Mouse (Mus musculus) CD4-positive, CD25-positive, alpha-beta regulatory T cell, adult 9 weeks (primary cell): ENCODE results near the gene Tmem246. TPM values are rescaled to one million over a fixed set of nuclear protein-coding genes. Genes with fewer than 3 reads are reported as not detected.

Experiments used
- polyA plus RNA-seq: library from polyadenylated mRNA; unstranded; fragments of 100-300 nt; shearing (Covaris generic); gene quantifications from one replicate; pipeline ENCODE4 v1.2.1, GENCODE M21; 2017

Gene Tmem246
- not detected for polyA plus RNA-seq

GRCm38 (mm10) chr4:49597183-49598100, at the start of gene Tmem246:
TSS of gene Tmem246 (minus strand) at chr4:49597876.

GRCm38 (mm10) chr4:49631319-49632138, 33.9 kb upstream of the Tmem246 start, which contains the start of gene Rnf20:
TSS of gene Rnf20 (plus strand) at chr4:49632006.

DNA sequence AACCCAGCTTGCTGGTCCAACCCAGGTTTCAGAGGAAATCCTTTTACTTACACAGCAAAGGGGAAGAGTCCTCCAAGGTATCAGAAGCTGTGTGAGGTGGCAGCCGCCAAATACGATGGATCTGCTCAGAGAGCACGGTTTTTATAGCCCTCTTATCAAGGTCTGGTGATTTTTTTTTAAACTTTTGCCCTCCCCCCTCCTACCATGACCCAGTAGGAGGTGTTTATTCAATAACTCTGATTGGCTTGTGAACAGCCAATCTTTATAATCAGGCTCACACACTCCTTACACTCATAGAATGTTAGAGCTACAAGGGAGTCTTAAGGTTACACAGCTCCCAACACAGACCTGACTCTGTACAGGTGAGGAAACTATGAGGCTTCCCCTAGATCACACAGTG, 48.3 kb downstream of the Tmem246 start, which contains the start of gene Aldob:
TSS of gene Aldob (minus strand) at position 164 of the 400 bp plus-strand sequence.

Other genes with a start within 250 kb of the Tmem246 start
- gene Acnat2, start 189.7 kb downstream of the Tmem246 start, polyA plus RNA-seq: not detected
- gene Acnat1, start 124.0 kb downstream of the Tmem246 start, polyA plus RNA-seq: not detected
- not detected for gene Baat, start 91.3 kb downstream of the Tmem246 start, polyA plus RNA-seq
- gene Mrpl50, start 76.8 kb downstream of the Tmem246 start, polyA plus RNA-seq: 28.5 TPM
- gene Zfp189, start 76.7 kb downstream of the Tmem246 start, polyA plus RNA-seq: 4.4 TPM
- not detected for gene Aldob, start 48.3 kb downstream of the Tmem246 start, polyA plus RNA-seq
- gene Rnf20, start 34.1 kb upstream of the Tmem246 start, polyA plus RNA-seq: 70.8 TPM
- 0.12 TPM for gene Ppp3r2, start 84.1 kb upstream of the Tmem246 start, polyA plus RNA-seq
- gene Grin3a, start 247.9 kb upstream of the Tmem246 start, polyA plus RNA-seq: 0.06 TPM